Mouse (Mus musculus) spleen, adult 2 months (tissue): ENCODE measurements around the gene Pla2g10.

Experiments used
- CTCF ChIP-seq: fragments of 200-500 bp; IDR thresholded peaks from 2 replicates; pipeline ENCODE4 v1.5.1; 2011; ENCODE audit warnings: mild to moderate bottlenecking, inconsistent platforms; ENCODE audit not compliant: insufficient read depth, insufficient read length, insufficient replicate concordance; ENCODE audit errors: extremely low read depth
- POLR2A ChIP-seq: fragments of 200-500 bp; IDR thresholded peaks from 2 replicates; pipeline ENCODE4 v1.6.1; 2011; ENCODE audit warnings: low read depth, low read length, inconsistent platforms

GRCm38 (mm10) chr16:13754400-13755190 lies 23.8 kb upstream of the Pla2g10 start:
- TF ChIP-seq CTCF (no peak), POLR2A (no peak)
